Mouse (Mus musculus): Measurements from ENCODE around the gene BC029722. TPM values are rescaled to one million over a fixed set of nuclear protein-coding genes. Genes with fewer than 3 reads are reported as not detected.

BC029722 gene
- 10.8 and 12.2 TPM in 2 replicates for polyA plus RNA-seq (2014; fragmentation: Nextera tagmentation; extraction: Ambion mirVana)

GRCm38 (mm10) chr2:155819392-155819448, at the start of gene BC029722:
Gene BC029722 (minus strand): TSS chr2:155819426.
- Histone ChIP-seq H3K9ac (ENCODE audit: low read depth, low read length) (peak within 1 kb of the TSS; percentile 77), H3K36me3 (ENCODE audit: control insufficient read depth, insufficient read depth, low read length) (peaks cover 43% of the 10 kb centered on the region), H3K4me3 (ENCODE audit: low read depth, low read length) (peak within 1 kb of the TSS; percentile 57), H3K27ac (replicated peaks; ENCODE audit: low read depth, low read length) (peak within 1 kb of the TSS; percentile 72), H3K4me2 (ENCODE audit: low read depth, low read length) (peak within 1 kb of the TSS; percentile 90), H3K4me1 (ENCODE audit: control insufficient read depth, insufficient read depth, low read length) (0 out of 2 replicates have a peak, but pooled peaks cover 6% of the 10 kb centered on the region), H3K27me3 (replicated peaks; ENCODE audit: control insufficient read depth, insufficient read depth, low read length) (no peaks in the 10 kb centered on the region), H3K9me3 (ENCODE audit: control insufficient read depth, low read length) (no peaks in the 10 kb centered on the region)
- ATAC-seq (ENCODE audit: low read depth), result no peak
- no peak for DNase-seq (ENCODE audit: low spot score)

- Histone ChIP-seq H3K36me3 (ENCODE audit: control insufficient read depth, insufficient read depth, low read length) (0 out of 2 replicates have a peak, but pooled peaks cover 5% of the 10 kb centered on the region), H3K4me3 (ENCODE audit: low read depth, low read length) (no peak overlapping the region), H3K4me2 (ENCODE audit: low read depth, low read length) (no peak overlapping the region), H3K4me1 (ENCODE audit: control insufficient read depth, insufficient read depth, low read length) (0 out of 2 replicates have a peak, but pooled peaks cover 2% of the 10 kb centered on the region), H3K27me3 (replicated peaks; ENCODE audit: control insufficient read depth, insufficient read depth, low read length) (no peaks in the 10 kb centered on the region), H3K9ac (ENCODE audit: low read depth, low read length) (no peak overlapping the region), H3K27ac (replicated peaks; ENCODE audit: low read depth, low read length) (no peak overlapping the region), H3K9me3 (ENCODE audit: control insufficient read depth, low read length) (no peaks in the 10 kb centered on the region)
- no peak for ATAC-seq (ENCODE audit: low read depth)
- 93% methylated on average over 8 of the region's 8 CpGs for WGBS
- no peak for DNase-seq (ENCODE audit: low spot score)
These were observed 49.1 kb upstream of the BC029722 start for GRCm38 (mm10) chr2:155868320-155868719.

DNA sequence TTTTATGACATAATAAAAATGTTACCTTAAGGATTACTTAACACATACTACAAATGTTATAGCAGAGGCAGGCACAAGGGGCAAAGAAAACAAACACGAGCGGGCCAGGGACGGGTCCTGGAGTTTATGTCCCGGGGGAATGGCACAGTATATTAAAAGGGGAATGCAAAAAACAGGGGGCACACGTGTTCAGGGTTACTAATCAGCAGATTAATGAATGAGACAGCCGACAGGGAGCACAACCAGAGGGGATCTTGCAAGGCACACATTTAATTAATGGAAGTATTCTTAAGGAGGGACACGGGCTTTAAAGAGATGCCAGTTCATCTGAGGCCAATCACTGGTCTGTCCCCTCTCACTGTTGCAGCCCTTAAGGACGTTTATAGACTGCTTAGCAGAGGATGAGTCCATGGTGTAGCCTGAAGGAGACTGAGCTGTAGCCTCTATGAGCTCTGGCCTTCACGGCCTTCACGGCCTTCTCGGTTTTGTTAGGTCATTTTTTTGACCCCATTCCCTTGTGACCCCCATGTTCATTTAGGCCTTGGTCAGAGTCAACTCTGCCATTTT, 44.2 kb upstream of the BC029722 start:
- no peak overlapping the region for H3K27ac ChIP-seq (replicated peaks; ENCODE audit: low read depth, low read length)
- H3K4me2 ChIP-seq (ENCODE audit: low read depth, low read length), result no peak overlapping the region
- no peak overlapping the region for H3K4me3 ChIP-seq (ENCODE audit: low read depth, low read length)
- no peaks in the 10 kb centered on the region for H3K9me3 ChIP-seq (ENCODE audit: control insufficient read depth, low read length)
- H3K36me3 ChIP-seq (ENCODE audit: control insufficient read depth, insufficient read depth, low read length), result no peaks in the 10 kb centered on the region
- no peak overlapping the region for H3K9ac ChIP-seq (ENCODE audit: low read depth, low read length)
- H3K27me3 ChIP-seq (replicated peaks; ENCODE audit: control insufficient read depth, insufficient read depth, low read length), result no peaks in the 10 kb centered on the region
- WGBS, result 52% methylated on average over 11 of the region's 11 CpGs
- DNase-seq (ENCODE audit: low spot score) (no peak), ATAC-seq (ENCODE audit: low read depth) (peak; percentile 44)
- H3K4me1 ChIP-seq (ENCODE audit: control insufficient read depth, insufficient read depth, low read length), result no peaks in the 10 kb centered on the region

DNA sequence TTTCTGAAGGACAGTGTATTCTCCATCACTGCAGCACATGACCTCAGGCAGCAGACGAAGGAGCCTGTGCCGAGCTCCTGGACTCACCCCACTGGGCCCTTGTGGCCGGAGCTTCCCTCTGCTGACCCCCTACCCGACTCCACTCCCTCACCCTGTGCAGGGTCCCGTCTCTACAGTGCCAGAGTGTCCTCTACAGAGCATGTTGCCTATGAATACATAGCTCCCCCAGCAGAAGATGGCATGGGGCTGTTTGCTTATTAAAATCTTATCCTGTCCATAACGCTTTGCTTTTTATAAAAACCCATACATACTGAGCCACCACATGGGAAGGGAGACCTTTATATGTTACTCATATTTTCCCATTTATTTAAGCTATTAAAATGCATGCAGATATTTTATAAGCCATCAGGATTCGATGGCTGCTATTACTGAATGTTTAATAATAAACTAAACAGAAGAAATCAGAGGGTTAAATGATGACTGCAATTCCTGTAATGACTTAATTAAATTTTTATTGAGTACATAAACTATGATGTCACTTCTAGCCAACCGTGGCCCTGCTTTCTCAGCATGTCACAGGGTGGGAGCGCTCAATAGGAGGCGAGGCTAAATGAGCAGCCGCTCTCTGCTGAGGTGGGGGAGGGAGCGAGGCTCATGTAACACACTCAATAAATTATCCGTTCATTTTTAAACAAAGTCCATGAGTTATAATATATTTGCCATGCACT, 43.5 kb upstream of the BC029722 start:
- DNase-seq (ENCODE audit: low spot score), result peak; percentile 56
- Histone ChIP-seq H3K9me3 (ENCODE audit: control insufficient read depth, low read length) (no peaks in the 10 kb centered on the region), H3K4me1 (ENCODE audit: control insufficient read depth, insufficient read depth, low read length) (no peaks in the 10 kb centered on the region), H3K4me2 (ENCODE audit: low read depth, low read length) (no peak overlapping the region), H3K9ac (ENCODE audit: low read depth, low read length) (no peak overlapping the region), H3K36me3 (ENCODE audit: control insufficient read depth, insufficient read depth, low read length) (0 out of 2 replicates have a peak, but pooled peaks cover 4% of the 10 kb centered on the region), H3K27me3 (replicated peaks; ENCODE audit: control insufficient read depth, insufficient read depth, low read length) (no peaks in the 10 kb centered on the region), H3K27ac (replicated peaks; ENCODE audit: low read depth, low read length) (no peak overlapping the region), H3K4me3 (ENCODE audit: low read depth, low read length) (no peak overlapping the region)
- peak; percentile 87 for ATAC-seq (ENCODE audit: low read depth)
- WGBS, result 71% methylated on average over 13 of the region's 13 CpGs

DNA sequence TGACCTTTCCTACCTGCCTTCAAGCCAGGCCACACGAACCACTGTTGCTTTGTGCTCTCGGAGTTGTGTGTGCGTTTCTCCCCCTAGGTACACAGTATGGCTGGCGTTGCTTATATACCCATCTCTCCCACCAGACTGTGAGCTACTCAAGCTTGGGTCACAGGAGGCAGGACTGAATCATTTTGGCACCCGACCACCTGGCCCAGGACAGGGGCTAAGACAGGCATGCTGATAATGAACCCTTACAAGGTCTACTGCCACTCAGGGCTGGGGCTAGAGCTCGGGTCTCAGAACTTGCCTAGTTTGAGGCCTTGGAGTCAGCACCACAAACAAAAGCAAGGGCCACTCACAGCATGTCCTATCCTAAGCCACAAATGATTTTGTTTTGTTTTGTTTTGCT, 42.4 kb upstream of the BC029722 start:
- no peaks in the 10 kb centered on the region for H3K9me3 ChIP-seq (ENCODE audit: control insufficient read depth, low read length)
- no peak overlapping the region for H3K9ac ChIP-seq (ENCODE audit: low read depth, low read length)
- no peak for ATAC-seq (ENCODE audit: low read depth)

DNA sequence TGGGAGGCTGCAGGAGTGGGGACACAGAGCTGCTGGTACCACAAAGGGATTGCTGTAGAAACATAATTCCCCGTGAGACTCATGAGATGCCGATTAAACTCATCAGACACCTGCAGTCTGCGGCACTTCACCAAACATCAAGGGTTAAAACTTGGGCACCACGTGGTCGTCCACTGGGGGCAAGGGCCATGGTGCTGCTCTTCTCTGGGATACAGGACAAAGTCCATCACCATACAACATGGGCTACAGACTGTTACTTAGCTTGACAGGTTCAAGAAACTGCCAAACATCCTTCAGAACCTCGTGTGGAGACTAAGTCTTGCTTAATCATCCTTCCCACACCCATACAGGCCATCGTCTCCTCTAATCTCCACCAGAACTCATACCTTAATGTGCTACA, 40.9 kb upstream of the BC029722 start:
- no peaks in the 10 kb centered on the region for H3K4me1 ChIP-seq (ENCODE audit: control insufficient read depth, insufficient read depth, low read length)
- H3K27me3 ChIP-seq (replicated peaks; ENCODE audit: control insufficient read depth, insufficient read depth, low read length), result no peaks in the 10 kb centered on the region
- no peak overlapping the region for H3K4me3 ChIP-seq (ENCODE audit: low read depth, low read length)
- ATAC-seq (ENCODE audit: low read depth), result no peak
- no peak overlapping the region for H3K9ac ChIP-seq (ENCODE audit: low read depth, low read length)
- DNase-seq (ENCODE audit: low spot score), result no peak
- no peak overlapping the region for H3K27ac ChIP-seq (replicated peaks; ENCODE audit: low read depth, low read length)
- peaks cover 11% of the 10 kb centered on the region; the same call in 1 of the 2 replicates for H3K36me3 ChIP-seq (ENCODE audit: control insufficient read depth, insufficient read depth, low read length)
- H3K9me3 ChIP-seq (ENCODE audit: control insufficient read depth, low read length), result no peaks in the 10 kb centered on the region
- 82% methylated on average over 7 of the region's 7 CpGs for WGBS
- H3K4me2 ChIP-seq (ENCODE audit: low read depth, low read length), result no peak overlapping the region

More for the DNA sequence above, 42.4 kb upstream of the BC029722 start:
- H3K27me3 ChIP-seq (replicated peaks; ENCODE audit: control insufficient read depth, insufficient read depth, low read length), result no peaks in the 10 kb centered on the region
- H3K4me1 ChIP-seq (ENCODE audit: control insufficient read depth, insufficient read depth, low read length), result no peaks in the 10 kb centered on the region
- WGBS, result 90% methylated on average over 6 of the region's 6 CpGs
- peaks cover 11% of the 10 kb centered on the region; the same call in 1 of the 2 replicates for H3K36me3 ChIP-seq (ENCODE audit: control insufficient read depth, insufficient read depth, low read length)
- no peak overlapping the region for H3K4me2 ChIP-seq (ENCODE audit: low read depth, low read length)
- H3K4me3 ChIP-seq (ENCODE audit: low read depth, low read length), result no peak overlapping the region
- no peak for DNase-seq (ENCODE audit: low spot score)
- no peak overlapping the region for H3K27ac ChIP-seq (replicated peaks; ENCODE audit: low read depth, low read length)

DNA sequence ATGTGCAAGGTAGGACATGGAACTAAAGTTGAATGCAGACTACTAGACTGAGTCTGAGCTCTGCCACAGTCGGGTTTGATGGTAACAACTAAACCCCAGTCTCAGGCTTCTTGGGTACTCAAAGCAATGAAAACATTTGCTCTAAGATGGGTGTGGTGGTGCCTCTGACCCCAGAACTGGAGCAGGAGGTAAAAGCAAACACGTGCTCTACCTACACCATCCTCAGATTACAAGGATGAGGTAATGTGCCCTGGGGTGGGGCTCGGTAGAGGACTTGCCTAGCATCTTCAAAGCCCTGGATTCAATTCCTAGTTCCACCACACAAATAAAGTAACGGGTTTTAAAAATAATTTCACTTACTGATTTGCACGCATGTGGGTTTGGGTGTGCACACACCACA, 33.3 kb upstream of the BC029722 start:
- Histone ChIP-seq H3K36me3 (ENCODE audit: control insufficient read depth, insufficient read depth, low read length) (peaks cover 47% of the 10 kb centered on the region), H3K4me3 (ENCODE audit: low read depth, low read length) (no peak overlapping the region), H3K27ac (replicated peaks; ENCODE audit: low read depth, low read length) (no peak overlapping the region), H3K4me1 (ENCODE audit: control insufficient read depth, insufficient read depth, low read length) (no peaks in the 10 kb centered on the region), H3K27me3 (replicated peaks; ENCODE audit: control insufficient read depth, insufficient read depth, low read length) (no peaks in the 10 kb centered on the region), H3K9ac (ENCODE audit: low read depth, low read length) (no peak overlapping the region), H3K4me2 (ENCODE audit: low read depth, low read length) (no peak overlapping the region), H3K9me3 (ENCODE audit: control insufficient read depth, low read length) (no peaks in the 10 kb centered on the region)
- no peak for DNase-seq (ENCODE audit: low spot score)
- 57% methylated on average over 5 of the region's 5 CpGs for whole genome bisulfite sequencing
- no peak for ATAC-seq (ENCODE audit: low read depth)

GRCm38 (mm10) chr2:155850120-155850519, 30.9 kb upstream of the BC029722 start:
- H3K27ac ChIP-seq (replicated peaks; ENCODE audit: low read depth, low read length), result no peak overlapping the region
- H3K9me3 ChIP-seq (ENCODE audit: control insufficient read depth, low read length), result no peaks in the 10 kb centered on the region
- no peak overlapping the region for H3K4me3 ChIP-seq (ENCODE audit: low read depth, low read length)
- H3K36me3 ChIP-seq (ENCODE audit: control insufficient read depth, insufficient read depth, low read length), result peaks cover 62% of the 10 kb centered on the region
- no peaks in the 10 kb centered on the region for H3K27me3 ChIP-seq (replicated peaks; ENCODE audit: control insufficient read depth, insufficient read depth, low read length)
- H3K9ac ChIP-seq (ENCODE audit: low read depth, low read length), result no peak overlapping the region
- 82% methylated on average over 7 of the region's 7 CpGs for WGBS
- no peak overlapping the region for H3K4me2 ChIP-seq (ENCODE audit: low read depth, low read length)
- ATAC-seq (ENCODE audit: low read depth) (no peak), DNase-seq (ENCODE audit: low spot score) (no peak)
- H3K4me1 ChIP-seq (ENCODE audit: control insufficient read depth, insufficient read depth, low read length), result no peaks in the 10 kb centered on the region

GRCm38 (mm10) chr2:155849464-155849863, 30.2 kb upstream of the BC029722 start:
- H3K36me3 ChIP-seq (ENCODE audit: control insufficient read depth, insufficient read depth, low read length), result peaks cover 68% of the 10 kb centered on the region

More at GRCm38 (mm10) chr2:155849464-155849863, 30.2 kb upstream of the BC029722 start:
- Histone ChIP-seq H3K4me3 (ENCODE audit: low read depth, low read length) (no peak overlapping the region), H3K27me3 (replicated peaks; ENCODE audit: control insufficient read depth, insufficient read depth, low read length) (no peaks in the 10 kb centered on the region), H3K27ac (replicated peaks; ENCODE audit: low read depth, low read length) (no peak overlapping the region), H3K9me3 (ENCODE audit: control insufficient read depth, low read length) (no peaks in the 10 kb centered on the region), H3K9ac (ENCODE audit: low read depth, low read length) (no peak overlapping the region), H3K4me1 (ENCODE audit: control insufficient read depth, insufficient read depth, low read length) (no peaks in the 10 kb centered on the region), H3K4me2 (ENCODE audit: low read depth, low read length) (no peak overlapping the region)
- no peak for DNase-seq (ENCODE audit: low spot score)
- no peak for ATAC-seq (ENCODE audit: low read depth)
- WGBS, result 57% methylated on average over 7 of the region's 7 CpGs
